Mouse (Mus musculus): ENCODE measurements around the gene Micu1. TPM values are rescaled to one million over a fixed set of nuclear protein-coding genes. Genes with fewer than 3 reads are reported as not detected.

Gene Micu1
- total RNA-seq, 2 experiments from 2014 or later, result 94.0 to 99.5 TPM

- DNase-seq (ENCODE audit: extremely low spot score in 1 of 2, low spot score in 1 of 2), result no peak
These were observed 71.3 kb downstream of the Micu1 start for GRCm38 (mm10) chr10:59773441-59774140.

DNA sequence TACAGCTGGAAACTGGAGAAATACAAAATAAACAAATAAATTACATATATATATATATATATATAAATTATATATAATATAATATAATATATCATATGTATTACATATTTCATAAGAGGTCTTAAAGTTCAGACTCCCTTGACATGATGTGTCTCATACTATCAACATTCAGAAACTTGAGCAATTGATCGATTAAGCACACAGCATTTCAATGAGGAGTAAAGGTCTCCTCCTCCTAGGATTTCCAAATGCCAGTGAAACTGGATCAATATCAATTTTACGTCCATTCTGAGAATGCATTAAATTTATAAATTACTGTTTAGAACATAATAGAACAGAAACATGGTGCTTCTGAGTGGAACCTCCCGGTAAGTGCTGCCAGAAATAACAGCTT is 71.9 kb downstream of the Micu1 start:
- no peak for DNase-seq (ENCODE audit: extremely low spot score in 1 of 2, low spot score in 1 of 2)

GRCm38 (mm10) chr10:59777246-59777645 is 75.0 kb downstream of the Micu1 start:
- no peak for DNase-seq (ENCODE audit: extremely low spot score in 1 of 2, low spot score in 1 of 2)

DNA sequence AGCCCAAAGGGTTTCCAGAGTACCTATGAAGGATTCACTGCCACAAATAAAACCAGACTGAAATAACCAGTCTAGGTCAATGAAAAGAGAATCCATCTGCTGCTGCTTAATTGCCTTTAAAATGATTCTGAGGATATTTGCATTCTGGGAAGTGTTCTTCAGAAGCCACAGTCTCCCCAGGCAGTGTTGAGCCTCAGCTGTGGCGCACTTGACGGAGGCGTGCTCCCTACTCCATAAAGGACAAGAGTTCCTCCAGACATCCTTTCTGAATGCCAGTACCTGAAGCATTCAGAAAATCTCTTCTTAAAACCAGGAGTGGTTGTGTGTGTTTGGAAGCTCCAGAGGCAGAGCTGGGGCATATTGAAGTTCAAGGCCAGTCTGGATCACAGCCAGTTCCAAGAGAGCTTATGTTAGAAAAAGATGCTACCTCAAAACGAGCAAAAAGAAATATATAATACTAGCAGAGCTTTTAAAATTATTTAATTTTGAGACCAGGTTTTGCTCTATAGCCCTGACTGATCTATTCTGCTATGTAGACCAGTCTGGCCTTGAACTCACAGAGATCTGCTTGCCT is 75.9 kb downstream of the Micu1 start:
- DNase-seq (ENCODE audit: extremely low spot score in 1 of 2, low spot score in 1 of 2), result no peak

- DNase-seq (ENCODE audit: extremely low spot score in 1 of 2, low spot score in 1 of 2), result no peak
These were observed 78.4 kb downstream of the Micu1 start for GRCm38 (mm10) chr10:59780698-59781097.

DNA sequence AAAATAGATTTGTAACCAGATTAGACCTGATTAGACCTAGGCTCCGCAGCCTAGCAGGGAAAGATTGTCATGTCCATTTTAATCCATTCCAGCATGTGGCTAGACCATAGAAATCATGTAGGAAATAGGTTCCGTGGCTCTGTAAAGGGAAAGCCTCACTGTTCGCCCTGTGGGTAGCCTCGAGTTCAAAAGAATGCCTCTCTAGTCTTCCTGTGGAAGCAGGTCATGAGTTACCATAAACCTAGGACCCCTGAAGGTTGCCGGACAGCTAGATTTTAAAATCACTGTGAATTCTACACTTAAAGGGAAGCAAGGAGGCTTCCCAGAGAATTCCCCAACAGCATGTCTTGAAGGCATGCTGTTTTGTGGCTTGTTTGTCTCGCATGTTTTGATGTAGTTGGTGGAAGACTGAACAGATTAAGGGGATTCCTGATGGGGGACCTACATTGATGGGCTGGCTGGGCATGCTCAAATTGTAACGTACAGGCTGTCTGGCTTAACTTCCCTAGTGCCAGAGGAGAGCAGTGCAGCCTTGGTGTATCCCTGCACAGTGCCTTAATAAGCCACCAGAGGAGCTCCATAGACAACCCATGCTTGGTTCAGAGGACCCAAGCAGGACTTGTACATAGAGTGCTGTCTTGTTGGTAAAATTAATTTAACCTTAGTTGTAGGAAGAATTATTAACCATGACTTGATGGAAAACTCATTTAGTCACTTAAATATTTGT is 79.1 kb downstream of the Micu1 start:
- no peak for DNase-seq (ENCODE audit: extremely low spot score in 1 of 2, low spot score in 1 of 2)

DNA sequence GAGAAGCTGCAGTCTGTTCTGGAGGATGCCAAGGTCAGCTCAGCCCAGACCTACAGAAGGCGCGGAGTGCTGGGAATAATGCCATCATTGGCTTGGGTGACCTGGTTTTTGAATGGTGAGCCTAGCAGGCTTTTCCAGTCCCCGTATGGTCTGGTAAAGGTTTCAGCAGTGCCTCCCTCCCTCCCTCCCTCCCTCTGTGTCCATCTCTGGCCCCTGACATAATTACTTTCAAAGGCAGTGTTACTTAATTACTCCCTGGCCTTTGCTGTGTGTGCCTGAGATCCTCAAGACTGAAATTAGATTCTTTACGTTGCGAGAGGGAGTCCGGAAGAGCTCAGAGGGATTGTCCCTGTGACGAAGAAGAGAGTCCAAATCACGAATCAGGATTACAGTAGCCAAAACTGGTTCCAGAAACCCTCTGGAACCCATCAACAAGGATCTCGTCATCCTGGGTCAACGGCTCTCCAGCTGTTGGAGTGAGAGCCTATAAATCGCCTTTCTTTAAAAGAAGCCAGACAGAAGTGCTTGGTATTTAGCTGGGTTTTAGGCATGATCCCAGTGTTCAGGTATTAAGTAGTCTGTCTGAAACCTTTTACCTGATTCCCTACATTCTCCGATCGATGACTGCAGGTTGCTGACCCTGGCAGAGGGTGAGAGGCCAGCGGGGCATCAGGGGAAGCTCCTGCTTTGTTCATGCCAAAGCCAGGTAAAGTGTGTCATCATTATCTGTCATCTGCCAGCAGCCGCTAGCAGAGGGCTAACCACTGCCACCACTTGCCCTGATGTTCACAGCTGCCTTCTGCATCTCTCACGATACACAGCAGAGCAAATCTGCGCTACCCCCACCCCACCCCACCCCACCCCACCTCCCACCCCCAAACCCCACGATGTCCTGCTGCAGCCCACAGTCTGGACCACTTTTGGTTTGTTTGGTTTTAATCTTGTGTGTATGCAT is 82.7 kb downstream of the Micu1 start:
- no peak for DNase-seq (ENCODE audit: extremely low spot score in 1 of 2, low spot score in 1 of 2)

- peak in 1 of 2 experiments; percentile 21 for DNase-seq (ENCODE audit: extremely low spot score in 1 of 2, low spot score in 1 of 2)
These were observed 84.0 kb downstream of the Micu1 start for GRCm38 (mm10) chr10:59786289-59786688.

DNA sequence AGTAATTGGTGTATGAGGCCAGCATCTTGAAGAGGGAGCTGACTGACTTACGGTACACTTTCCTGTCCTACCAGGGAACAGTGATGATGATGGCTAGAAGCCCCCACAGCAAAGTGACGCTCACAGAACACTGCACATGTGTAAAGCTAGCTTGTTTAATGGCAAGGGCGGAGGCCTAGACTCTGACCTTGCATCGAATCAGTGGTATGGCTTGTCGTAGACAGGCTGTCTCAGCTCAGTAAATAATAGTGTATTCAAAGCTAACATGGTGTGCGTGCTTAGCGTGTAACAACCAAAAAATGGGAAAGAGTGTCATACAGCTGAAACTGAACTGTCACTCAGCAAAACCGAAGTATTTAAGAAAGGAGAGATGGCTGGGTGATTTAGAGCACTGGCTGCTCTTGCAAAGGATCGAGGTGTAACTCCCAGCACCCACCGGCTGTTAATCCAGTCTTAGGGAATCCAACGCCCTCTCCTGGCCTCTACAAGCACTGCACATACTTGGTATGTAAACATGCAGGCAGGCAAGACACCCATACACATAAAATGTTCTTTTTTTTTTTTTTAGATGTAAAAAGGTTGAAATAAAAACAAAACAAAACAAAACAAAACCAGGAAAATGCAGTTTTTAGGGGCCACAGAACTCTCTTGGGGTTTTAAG is 85.0 kb downstream of the Micu1 start:
- no peak for DNase-seq (ENCODE audit: extremely low spot score in 1 of 2, low spot score in 1 of 2)

GRCm38 (mm10) chr10:59787870-59788269 is 85.6 kb downstream of the Micu1 start:
- no peak for DNase-seq (ENCODE audit: extremely low spot score in 1 of 2, low spot score in 1 of 2)

DNA sequence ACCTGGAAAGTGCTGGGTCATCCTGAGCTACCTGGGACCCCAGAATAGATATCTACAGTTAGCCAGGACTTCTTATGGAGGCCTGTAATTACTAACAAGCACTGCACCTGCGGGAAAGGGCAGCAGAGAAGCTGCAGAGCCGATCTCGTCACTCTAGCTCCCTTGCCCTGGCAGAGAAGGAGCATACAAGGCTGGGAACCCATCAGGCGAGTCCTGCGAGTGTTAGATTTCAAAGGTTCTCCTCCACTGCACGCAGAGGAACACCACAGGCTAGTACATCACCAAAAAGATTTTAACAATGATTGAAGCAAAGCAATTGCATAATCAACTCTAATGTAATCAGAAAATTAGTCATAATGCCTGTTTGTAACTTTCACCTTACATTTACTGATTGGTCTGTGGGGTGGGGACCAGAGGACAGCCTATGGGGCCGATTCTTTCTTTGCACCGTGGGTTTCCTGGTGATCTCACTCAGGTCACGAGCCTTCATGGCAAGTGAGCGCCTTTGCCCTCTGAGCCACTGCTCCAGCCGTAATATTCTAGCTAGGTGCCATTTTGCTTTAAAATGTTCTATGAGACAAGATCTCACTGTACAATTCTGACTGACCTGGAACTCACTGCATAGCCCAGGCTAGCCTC is 88.1 kb downstream of the Micu1 start:
- no peak for DNase-seq (ENCODE audit: extremely low spot score in 1 of 2, low spot score in 1 of 2)

GRCm38 (mm10) chr10:59791896-59792295 is 89.6 kb downstream of the Micu1 start:
- no peak for DNase-seq (ENCODE audit: extremely low spot score in 1 of 2, low spot score in 1 of 2)

- DNase-seq (ENCODE audit: extremely low spot score in 1 of 2, low spot score in 1 of 2), result no peak
These were observed 90.4 kb downstream of the Micu1 start for GRCm38 (mm10) chr10:59792575-59793176.

DNA sequence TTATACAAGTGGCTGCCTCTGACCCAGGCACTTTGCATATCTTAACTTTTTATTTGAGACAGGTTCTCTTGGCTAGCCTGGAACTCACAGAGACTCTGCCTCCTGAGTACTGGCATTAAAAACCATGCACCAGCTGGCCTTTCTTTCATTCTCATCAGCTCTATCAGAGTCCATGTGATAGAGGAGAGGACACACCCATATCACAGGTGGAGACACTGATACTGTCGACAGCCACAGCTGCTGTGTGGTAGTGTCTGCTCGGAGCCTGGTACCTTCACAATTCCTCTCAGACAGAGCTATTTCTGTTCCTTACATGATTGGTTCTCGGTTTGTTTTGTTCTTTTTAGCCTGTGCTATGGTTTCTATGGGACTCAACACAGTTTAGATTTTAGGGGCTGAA is 91.2 kb downstream of the Micu1 start:
- no peak for DNase-seq (ENCODE audit: extremely low spot score in 1 of 2, low spot score in 1 of 2)

- no peak for DNase-seq (ENCODE audit: extremely low spot score in 1 of 2, low spot score in 1 of 2)
These were observed 92.8 kb downstream of the Micu1 start for GRCm38 (mm10) chr10:59795085-59795484.

DNA sequence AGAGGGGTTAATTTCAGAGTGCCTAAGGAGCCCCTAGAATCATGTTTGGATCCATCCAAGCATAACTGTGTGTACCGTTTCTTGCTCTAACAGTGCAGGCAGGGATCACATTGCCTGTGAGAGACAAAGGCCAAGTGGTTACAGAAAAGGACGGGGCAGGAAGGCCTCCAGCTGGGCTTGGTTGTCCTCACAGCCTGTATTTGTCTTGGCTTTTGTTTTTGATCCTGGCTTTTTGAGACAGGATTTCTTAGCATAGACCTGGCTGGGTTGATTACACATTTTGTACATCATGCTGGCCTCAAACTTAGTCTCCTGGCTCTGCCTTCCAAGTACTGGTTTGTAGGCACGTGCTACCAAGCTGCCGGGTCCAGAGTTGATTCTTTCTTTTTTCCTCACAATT is 93.6 kb downstream of the Micu1 start:
- DNase-seq (ENCODE audit: extremely low spot score in 1 of 2, low spot score in 1 of 2), result no peak

DNA sequence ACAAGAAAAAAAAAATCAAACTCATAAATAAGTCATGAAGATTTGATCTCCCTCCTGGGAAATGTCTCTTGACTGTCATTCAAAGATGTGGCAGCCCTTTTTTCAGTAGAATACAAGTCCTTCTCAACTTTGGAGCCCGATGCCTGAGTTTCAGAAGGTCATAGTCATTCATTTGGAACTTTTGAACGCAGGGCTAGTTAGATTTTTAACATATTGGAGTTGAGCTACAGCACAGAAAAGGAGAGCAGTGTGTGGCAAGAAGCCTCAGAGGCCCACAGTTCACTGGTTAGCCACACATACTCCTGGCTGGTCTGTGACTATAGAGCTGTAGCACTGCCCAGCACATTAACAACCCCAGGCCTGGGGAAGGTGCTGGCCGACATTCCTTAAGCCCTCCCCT is 96.1 kb downstream of the Micu1 start:
- DNase-seq (ENCODE audit: extremely low spot score in 1 of 2, low spot score in 1 of 2), result no peak

GRCm38 (mm10) chr10:59799303-59800044 is 97.2 kb downstream of the Micu1 start:
- no peak for DNase-seq (ENCODE audit: extremely low spot score in 1 of 2, low spot score in 1 of 2)

GRCm38 (mm10) chr10:59800159-59800558 is 97.9 kb downstream of the Micu1 start:
- DNase-seq (ENCODE audit: extremely low spot score in 1 of 2, low spot score in 1 of 2), result no peak
